Mouse (Mus musculus): ENCODE measurements at regions not wholly inside any gene's neighbourhood (a gene's known extent, or its start where the extent isn't known, plus 50 kb on each side); places are given as distances from the start of the nearest gene placed in this dataset.

- WGBS = 55% methylated on average over 6 of the region's 6 CpGs
- H3K9me3 ChIP-seq (ENCODE audit: control insufficient read depth, low read length) = no peaks in the 10 kb centered on the region
- H3K36me3 ChIP-seq (ENCODE audit: control insufficient read depth, insufficient read depth, low read length) = no peaks in the 10 kb centered on the region
- no peak overlapping the region for H3K4me2 ChIP-seq (ENCODE audit: low read length)
- no peak overlapping the region for H3K27ac ChIP-seq (replicated peaks in 1 of 2; ENCODE audit: control insufficient read depth in 1 of 2, insufficient read depth in 1 of 2, low read depth in 2 of 2, low read length in 2 of 2)
- H3K9ac ChIP-seq (ENCODE audit: low read length) = no peak overlapping the region
- no peak for ATAC-seq (ENCODE audit: insufficient number of reproducible peaks, insufficient read depth, low FRiP score, low read depth)
- no peaks in the 10 kb centered on the region for H3K27me3 ChIP-seq (ENCODE audit: control insufficient read depth, insufficient read depth, low read length)
- no peaks in the 10 kb centered on the region for H3K4me1 ChIP-seq (ENCODE audit: control insufficient read depth in 2 of 2, insufficient read depth in 2 of 2, low read length in 2 of 2)
- H3K4me3 ChIP-seq (ENCODE audit: control insufficient read depth in 1 of 2, insufficient read depth in 1 of 2, low read depth in 1 of 2, low read length in 2 of 2) = no peak overlapping the region
Measured at GRCm38 (mm10) chr12:15174411-15175041, 642.2 kb downstream of the Trib2 start.

DNA sequence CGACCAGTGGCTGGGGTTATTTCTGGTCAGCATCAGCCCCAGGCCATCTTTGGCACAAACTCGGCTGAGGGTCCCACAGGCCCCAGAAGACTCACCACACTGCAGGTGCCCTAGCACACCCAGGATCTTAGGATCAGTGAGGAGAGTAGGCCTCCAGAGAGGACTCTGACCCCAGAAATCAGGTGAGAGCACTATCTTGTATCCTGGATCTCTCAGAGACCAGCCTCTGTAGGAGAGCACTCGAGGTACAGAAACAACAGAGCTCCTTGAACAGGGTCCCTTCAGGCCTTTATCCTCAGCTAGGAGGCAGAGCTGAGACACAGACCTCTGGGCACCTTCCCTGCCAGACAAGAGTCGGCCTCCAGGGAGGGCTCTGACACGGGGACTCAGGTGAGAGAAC is 654.1 kb downstream of the Trib2 start:
- ATAC-seq (ENCODE audit: insufficient number of reproducible peaks, insufficient read depth, low FRiP score, low read depth) = no peak
- Histone ChIP-seq H3K4me1 (ENCODE audit: control insufficient read depth in 2 of 2, insufficient read depth in 2 of 2, low read length in 2 of 2) (no peaks in the 10 kb centered on the region), H3K36me3 (ENCODE audit: control insufficient read depth, insufficient read depth, low read length) (no peaks in the 10 kb centered on the region), H3K9ac (ENCODE audit: low read length) (no peak overlapping the region), H3K4me3 (ENCODE audit: control insufficient read depth in 1 of 2, insufficient read depth in 1 of 2, low read depth in 1 of 2, low read length in 2 of 2) (no peak overlapping the region), H3K9me3 (ENCODE audit: control insufficient read depth, low read length) (no peaks in the 10 kb centered on the region), H3K27me3 (ENCODE audit: control insufficient read depth, insufficient read depth, low read length) (no peaks in the 10 kb centered on the region), H3K4me2 (ENCODE audit: low read length) (no peak overlapping the region), H3K27ac (replicated peaks in 1 of 2; ENCODE audit: control insufficient read depth in 1 of 2, insufficient read depth in 1 of 2, low read depth in 2 of 2, low read length in 2 of 2) (no peak overlapping the region)
- WGBS = 69% methylated on average over 5 of the region's 5 CpGs

DNA sequence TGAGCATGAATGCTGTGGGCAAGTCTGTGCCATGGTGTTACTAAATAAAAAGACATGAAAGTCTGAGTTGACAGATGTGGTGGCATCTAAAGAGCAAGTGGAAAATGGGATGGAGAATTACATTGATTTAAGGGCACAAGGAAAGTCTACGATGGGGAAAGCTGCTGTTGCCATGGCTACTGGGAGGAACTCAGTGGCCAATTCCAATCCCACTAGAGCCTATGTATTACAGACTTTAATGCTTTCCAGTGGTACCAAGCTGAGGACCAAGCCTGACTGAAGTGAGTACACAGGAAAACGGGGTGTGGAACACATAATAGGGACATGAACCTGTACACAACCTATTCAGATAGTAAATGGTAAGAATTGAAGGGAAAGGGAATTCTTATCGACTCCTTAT is 654.9 kb downstream of the Trib2 start:
- H3K27me3 ChIP-seq (ENCODE audit: control insufficient read depth, insufficient read depth, low read length) = no peaks in the 10 kb centered on the region
- no peak overlapping the region for H3K27ac ChIP-seq (replicated peaks in 1 of 2; ENCODE audit: control insufficient read depth in 1 of 2, insufficient read depth in 1 of 2, low read depth in 2 of 2, low read length in 2 of 2)
- 66% methylated on average over 3 of the region's 3 CpGs for WGBS
- H3K4me3 ChIP-seq (ENCODE audit: control insufficient read depth in 1 of 2, insufficient read depth in 1 of 2, low read depth in 1 of 2, low read length in 2 of 2) = no peak overlapping the region
- no peak overlapping the region for H3K4me2 ChIP-seq (ENCODE audit: low read length)
- no peaks in the 10 kb centered on the region for H3K4me1 ChIP-seq (ENCODE audit: control insufficient read depth in 2 of 2, insufficient read depth in 2 of 2, low read length in 2 of 2)
- H3K9me3 ChIP-seq (ENCODE audit: control insufficient read depth, low read length) = no peaks in the 10 kb centered on the region
- ATAC-seq (ENCODE audit: insufficient number of reproducible peaks, insufficient read depth, low FRiP score, low read depth) = no peak
- H3K36me3 ChIP-seq (ENCODE audit: control insufficient read depth, insufficient read depth, low read length) = no peaks in the 10 kb centered on the region
- H3K9ac ChIP-seq (ENCODE audit: low read length) = no peak overlapping the region

- no peaks in the 10 kb centered on the region for H3K36me3 ChIP-seq (ENCODE audit: control insufficient read depth, insufficient read depth, low read length)
- no peak overlapping the region for H3K4me3 ChIP-seq (ENCODE audit: control insufficient read depth in 1 of 2, insufficient read depth in 1 of 2, low read depth in 1 of 2, low read length in 2 of 2)
- no peak for ATAC-seq (ENCODE audit: insufficient number of reproducible peaks, insufficient read depth, low FRiP score, low read depth)
- no peaks in the 10 kb centered on the region for H3K27me3 ChIP-seq (ENCODE audit: control insufficient read depth, insufficient read depth, low read length)
- no peaks in the 10 kb centered on the region for H3K4me1 ChIP-seq (ENCODE audit: control insufficient read depth in 2 of 2, insufficient read depth in 2 of 2, low read length in 2 of 2)
- H3K4me2 ChIP-seq (ENCODE audit: low read length) = no peak overlapping the region
- WGBS = 79% methylated on average over 2 of the region's 2 CpGs
- no peak overlapping the region for H3K9ac ChIP-seq (ENCODE audit: low read length)
- H3K9me3 ChIP-seq (ENCODE audit: control insufficient read depth, low read length) = no peaks in the 10 kb centered on the region
- no peak overlapping the region for H3K27ac ChIP-seq (replicated peaks in 1 of 2; ENCODE audit: control insufficient read depth in 1 of 2, insufficient read depth in 1 of 2, low read depth in 2 of 2, low read length in 2 of 2)
Measured at GRCm38 (mm10) chr12:15160478-15160998, 656.2 kb downstream of the Trib2 start.

DNA sequence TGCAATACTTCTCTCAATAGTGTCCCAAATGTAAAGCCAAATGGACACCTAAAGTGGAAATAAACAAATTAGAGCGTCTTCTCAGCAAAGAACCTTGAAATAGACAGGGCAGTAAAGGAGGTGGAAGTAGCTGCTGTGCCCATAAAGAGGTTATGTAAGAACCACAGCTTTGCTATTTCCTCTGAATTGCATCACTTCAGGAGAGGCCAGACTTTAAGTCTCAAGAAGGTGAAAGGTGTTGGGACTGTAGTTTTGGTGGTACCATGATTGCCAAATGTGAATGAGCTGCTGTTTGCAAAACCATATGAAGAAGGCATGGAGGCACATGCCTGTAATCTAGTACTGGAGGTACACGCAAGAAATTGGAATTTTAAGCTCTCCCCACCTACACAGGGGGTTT is 670.3 kb downstream of the Trib2 start:
- no peak overlapping the region for H3K4me2 ChIP-seq (ENCODE audit: low read length)
- H3K36me3 ChIP-seq (ENCODE audit: control insufficient read depth, insufficient read depth, low read length) = no peaks in the 10 kb centered on the region
- H3K9ac ChIP-seq (ENCODE audit: low read length) = no peak overlapping the region
- H3K27me3 ChIP-seq (ENCODE audit: control insufficient read depth, insufficient read depth, low read length) = no peaks in the 10 kb centered on the region
- H3K9me3 ChIP-seq (ENCODE audit: control insufficient read depth, low read length) = no peaks in the 10 kb centered on the region
- H3K4me1 ChIP-seq (ENCODE audit: control insufficient read depth in 2 of 2, insufficient read depth in 2 of 2, low read length in 2 of 2) = no peaks in the 10 kb centered on the region
- ATAC-seq (ENCODE audit: insufficient number of reproducible peaks, insufficient read depth, low FRiP score, low read depth) = no peak
- no peak overlapping the region for H3K27ac ChIP-seq (replicated peaks in 1 of 2; ENCODE audit: control insufficient read depth in 1 of 2, insufficient read depth in 1 of 2, low read depth in 2 of 2, low read length in 2 of 2)
- no peak overlapping the region for H3K4me3 ChIP-seq (ENCODE audit: control insufficient read depth in 1 of 2, insufficient read depth in 1 of 2, low read depth in 1 of 2, low read length in 2 of 2)
- 63% methylated on average over 2 of the region's 2 CpGs for WGBS

GRCm38 (mm10) chr12:15137039-15137438 is 679.7 kb downstream of the Trib2 start:
- Histone ChIP-seq H3K27ac (replicated peaks in 1 of 2; ENCODE audit: control insufficient read depth in 1 of 2, insufficient read depth in 1 of 2, low read depth in 2 of 2, low read length in 2 of 2) (no peak overlapping the region), H3K4me3 (ENCODE audit: control insufficient read depth in 1 of 2, insufficient read depth in 1 of 2, low read depth in 1 of 2, low read length in 2 of 2) (no peak overlapping the region), H3K36me3 (ENCODE audit: control insufficient read depth, insufficient read depth, low read length) (no peaks in the 10 kb centered on the region), H3K27me3 (ENCODE audit: control insufficient read depth, insufficient read depth, low read length) (no peaks in the 10 kb centered on the region), H3K9ac (ENCODE audit: low read length) (no peak overlapping the region), H3K9me3 (ENCODE audit: control insufficient read depth, low read length) (no peaks in the 10 kb centered on the region), H3K4me2 (ENCODE audit: low read length) (no peak overlapping the region), H3K4me1 (ENCODE audit: control insufficient read depth in 2 of 2, insufficient read depth in 2 of 2, low read length in 2 of 2) (no peaks in the 10 kb centered on the region)
- ATAC-seq (ENCODE audit: insufficient number of reproducible peaks, insufficient read depth, low FRiP score, low read depth) = no peak
- WGBS = 67% methylated on average over 5 of the region's 5 CpGs

GRCm38 (mm10) chr12:15124179-15124578 is 692.5 kb downstream of the Trib2 start:
- no peaks in the 10 kb centered on the region for H3K27me3 ChIP-seq (ENCODE audit: control insufficient read depth, insufficient read depth, low read length)
- 66% methylated on average over 3 of the region's 3 CpGs for WGBS
- no peak for ATAC-seq (ENCODE audit: insufficient number of reproducible peaks, insufficient read depth, low FRiP score, low read depth)

DNA sequence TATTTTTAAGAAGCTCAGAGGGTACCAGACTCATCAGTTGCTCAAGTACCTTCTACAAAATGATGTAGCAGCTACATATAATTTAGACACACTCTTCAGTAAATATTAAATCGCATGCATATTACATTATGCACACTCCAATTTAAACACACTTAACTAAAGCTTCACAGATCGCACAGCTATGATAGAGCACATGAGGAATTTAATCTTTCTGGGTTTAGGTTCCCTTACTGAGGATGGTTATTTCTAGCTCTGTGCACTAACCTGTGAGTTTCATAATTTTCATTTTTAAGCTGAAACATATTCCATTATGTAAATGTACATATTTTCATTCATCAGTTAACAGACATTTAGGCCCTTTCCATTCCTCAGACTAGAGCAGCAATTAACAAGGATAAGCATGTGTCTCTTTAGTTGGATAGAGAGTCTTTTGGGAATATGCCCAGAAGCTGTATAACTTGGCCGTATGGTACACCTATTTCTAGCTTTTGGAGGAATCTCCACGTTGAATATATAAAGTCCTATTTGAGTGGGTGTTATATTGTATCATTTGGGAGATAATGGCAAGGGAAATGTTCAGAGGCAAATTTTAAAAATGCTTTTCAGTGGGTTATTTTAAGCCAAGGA is 694.0 kb downstream of the Trib2 start:
- Histone ChIP-seq H3K27me3 (ENCODE audit: control insufficient read depth, insufficient read depth, low read length) (no peaks in the 10 kb centered on the region), H3K4me1 (ENCODE audit: control insufficient read depth in 2 of 2, insufficient read depth in 2 of 2, low read length in 2 of 2) (no peaks in the 10 kb centered on the region), H3K9ac (ENCODE audit: low read length) (no peak overlapping the region), H3K27ac (replicated peaks in 1 of 2; ENCODE audit: control insufficient read depth in 1 of 2, insufficient read depth in 1 of 2, low read depth in 2 of 2, low read length in 2 of 2) (no peak overlapping the region), H3K4me2 (ENCODE audit: low read length) (no peak overlapping the region), H3K9me3 (ENCODE audit: control insufficient read depth, low read length) (no peaks in the 10 kb centered on the region), H3K4me3 (ENCODE audit: control insufficient read depth in 1 of 2, insufficient read depth in 1 of 2, low read depth in 1 of 2, low read length in 2 of 2) (no peak overlapping the region), H3K36me3 (ENCODE audit: control insufficient read depth, insufficient read depth, low read length) (no peaks in the 10 kb centered on the region)
- ATAC-seq (ENCODE audit: insufficient number of reproducible peaks, insufficient read depth, low FRiP score, low read depth) = no peak
- 74% methylated on average over 4 of the region's 4 CpGs for WGBS

More at GRCm38 (mm10) chr12:15124179-15124578, 692.5 kb downstream of the Trib2 start:
- no peak overlapping the region for H3K4me2 ChIP-seq (ENCODE audit: low read length)
- H3K27ac ChIP-seq (replicated peaks in 1 of 2; ENCODE audit: control insufficient read depth in 1 of 2, insufficient read depth in 1 of 2, low read depth in 2 of 2, low read length in 2 of 2) = no peak overlapping the region
- H3K9me3 ChIP-seq (ENCODE audit: control insufficient read depth, low read length) = no peaks in the 10 kb centered on the region
- H3K9ac ChIP-seq (ENCODE audit: low read length) = no peak overlapping the region
- no peaks in the 10 kb centered on the region for H3K4me1 ChIP-seq (ENCODE audit: control insufficient read depth in 2 of 2, insufficient read depth in 2 of 2, low read length in 2 of 2)
- no peak overlapping the region for H3K4me3 ChIP-seq (ENCODE audit: control insufficient read depth in 1 of 2, insufficient read depth in 1 of 2, low read depth in 1 of 2, low read length in 2 of 2)
- H3K36me3 ChIP-seq (ENCODE audit: control insufficient read depth, insufficient read depth, low read length) = no peaks in the 10 kb centered on the region

Measured in heart, embryonic 14.5 days (tissue).